Mouse (Mus musculus): ENCODE results near the gene Gm49320.

DNA sequence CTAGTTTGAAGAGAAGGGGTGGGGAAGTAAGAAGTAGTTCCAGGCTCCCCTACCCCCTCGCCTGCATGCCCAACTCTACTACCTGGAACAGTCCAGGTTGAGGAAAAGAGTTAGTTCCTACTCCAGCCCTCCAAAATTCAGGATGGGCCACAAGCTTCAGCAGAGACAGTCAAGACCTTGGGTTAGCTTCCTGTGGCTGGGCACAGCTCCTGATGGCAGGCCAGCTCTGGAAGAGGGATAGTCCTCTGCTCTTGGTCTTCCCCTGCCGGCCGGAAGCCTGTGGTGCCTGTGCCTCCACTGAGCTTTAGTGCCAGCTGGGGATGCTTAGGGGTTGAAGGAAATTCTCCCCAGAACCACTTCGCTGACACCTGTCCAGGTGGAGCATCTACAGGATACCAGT lies 12.3 kb upstream of the Gm49320 start:
- TF ChIP-seq CTCF (conservative IDR thresholded peaks at IDR 0.05; ENCODE audit: low read length) = no peak
- TF ChIP-seq POU5F1 (IDR thresholded peaks at IDR 0.05; ENCODE audit: borderline replicate concordance, low read length) = no peak

All from E14TG2a.4 (cell line).